Mouse (Mus musculus): ENCODE results near the gene Ube2o.

DNA sequence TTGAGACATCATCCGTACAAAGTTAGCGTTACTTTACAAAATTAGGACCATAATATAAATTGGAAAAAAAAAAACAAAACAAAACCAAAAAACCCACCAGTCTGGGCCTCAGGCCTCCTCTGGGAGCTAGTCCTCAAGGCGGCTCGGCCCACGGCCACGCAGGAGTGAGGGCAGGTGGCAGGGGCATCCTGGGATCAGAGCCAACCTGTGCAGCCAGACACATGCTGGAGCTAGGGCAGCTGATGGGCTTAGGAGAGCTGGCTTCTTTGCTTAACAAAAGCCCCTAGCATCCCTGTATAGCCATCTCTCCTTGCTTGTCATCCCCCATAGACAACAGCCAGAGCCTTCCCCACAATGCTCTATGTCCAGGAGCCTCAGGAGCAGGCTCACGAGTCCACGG, 16.9 kb upstream of the Ube2o start:
- TF ChIP-seq CTCF (IDR thresholded peaks at IDR 0.05; ENCODE audit: control insufficient read depth, insufficient read depth, low read length) (no peak), POLR2A (IDR thresholded peaks at IDR 0.05; ENCODE audit: borderline replicate concordance, control insufficient read depth, low read depth, low read length) (no peak)

Data from bone marrow, adult 2 months (tissue).